Mouse (Mus musculus) liver, embryonic 11.5 days (tissue): ENCODE measurements around the gene Glipr2. TPM values are rescaled to one million over a fixed set of nuclear protein-coding genes. Genes with fewer than 3 reads are reported as not detected.

ENCODE experiments used
- ATAC-seq: fragments of 200-750 bp; cut with Nextera tagmentation; replicated peaks from 2 replicates; pipeline ENCODE4 v1.8.0; 2017; ENCODE audit warnings: moderate number of reproducible peaks, mild to moderate bottlenecking, moderate TSS enrichment, moderate library complexity; ENCODE audit not compliant: low FRiP score
- DNase-seq: peaks from one replicate; pipeline ENCODE4 v3.0.0-alpha.2; 2017; ENCODE audit warnings: low spot score
- H3K27ac ChIP-seq: fragments of 300-500 bp; sonication (generic); 2 replicates; pipeline ENCODE4 v1.5.1; 2014; ENCODE audit warnings: mild to moderate bottlenecking, low read depth, low read length, control low read depth
- H3K27me3 ChIP-seq: fragments of 300-500 bp; sonication (generic); replicated peaks from 2 replicates; pipeline ENCODE4 v1.6.1; 2014; ENCODE audit warnings: low read length, mixed read lengths; ENCODE audit not compliant: control insufficient read depth, insufficient read depth
- H3K36me3 ChIP-seq: fragments of 300-500 bp; sonication (generic); 2 replicates; pipeline ENCODE4 v1.6.1; 2014; ENCODE audit warnings: mild to moderate bottlenecking, low read length, moderate library complexity, mixed read lengths; ENCODE audit not compliant: control insufficient read depth, insufficient read depth
- H3K4me1 ChIP-seq: fragments of 300-500 bp; sonication (generic); replicated peaks from 2 replicates; pipeline ENCODE4 v1.6.1; 2014; ENCODE audit warnings: low read length, mixed read lengths; ENCODE audit not compliant: control insufficient read depth, insufficient read depth
- H3K4me2 ChIP-seq: fragments of 300-500 bp; sonication (generic); 2 replicates; pipeline ENCODE4 v1.6.1; 2014; ENCODE audit warnings: mild to moderate bottlenecking, control low read depth, moderate library complexity
- H3K4me3 ChIP-seq: fragments of 300-500 bp; sonication (generic); 2 replicates; pipeline ENCODE4 v1.5.1; 2014; ENCODE audit warnings: low read depth, low read length, control low read depth
- H3K9ac ChIP-seq: fragments of 300-500 bp; sonication (generic); 2 replicates; pipeline ENCODE4 v1.6.1; 2014; ENCODE audit warnings: low read depth, low read length, control low read depth
- H3K9me3 ChIP-seq: fragments of 300-500 bp; sonication (generic); 2 replicates; pipeline ENCODE4 v1.6.1; 2016; ENCODE audit warnings: low read length, inconsistent platforms, mixed read lengths; ENCODE audit not compliant: control insufficient read depth
- WGBS: fragments of 180-500 bp; shearing (Covaris S2); extraction: QIAGEN DNeasy Blood & Tissue Kit; methylation state at CpG from one replicate; pipeline ENCODE4 v1.1.7; 2014; 5-methylcytosine and 5-hydroxymethylcytosine counted together
- polyA plus RNA-seq: library from polyadenylated mRNA; unstranded; fragments of >200 nt; fragmentation: Nextera tagmentation; extraction: Ambion mirVana; gene quantifications from 2 replicates; pipeline ENCODE4 v1.2.1, GENCODE M21; 2014

Gene Glipr2
- polyA plus RNA-seq, 1 experiment from 2014 or later, result 71.4 TPM

DNA sequence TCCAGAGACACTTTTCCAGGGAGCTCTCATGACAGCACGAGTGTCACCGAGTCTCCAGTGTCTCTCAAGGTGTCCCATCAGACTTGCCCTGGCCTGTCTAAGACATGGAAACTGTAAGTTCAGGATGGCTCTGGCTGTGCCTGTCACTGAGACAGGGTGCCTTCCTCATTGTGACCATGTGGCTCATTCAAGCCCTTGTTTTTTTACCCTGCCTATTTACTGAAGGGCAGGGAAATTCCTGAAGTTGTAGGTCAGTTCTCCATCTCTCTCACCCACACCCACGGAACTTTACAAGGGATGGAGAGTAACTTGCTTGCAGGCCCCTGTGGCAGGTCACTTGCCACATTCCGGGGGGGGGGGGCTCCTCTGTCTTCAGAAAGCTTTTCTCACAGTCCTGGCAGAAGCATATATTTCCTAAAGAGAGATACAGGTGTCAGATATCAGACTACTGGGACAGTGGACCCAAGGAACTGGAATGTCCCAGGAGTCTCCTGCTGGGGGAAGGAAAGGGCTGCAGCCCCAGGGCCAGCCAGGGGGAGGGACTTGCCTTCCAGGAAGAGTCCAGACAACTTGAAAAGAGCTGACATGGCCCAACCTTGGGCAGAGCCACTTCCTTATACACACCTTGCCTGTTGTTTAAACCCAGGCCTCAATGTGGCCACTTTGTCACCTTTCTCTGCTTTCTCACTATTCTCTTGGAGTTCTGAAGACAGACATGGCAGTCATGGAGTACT is 7.9 kb downstream of the Glipr2 start:
- H3K27me3 ChIP-seq, result no peaks in the 10 kb centered on the region
- no peaks in the 10 kb centered on the region for H3K9me3 ChIP-seq
- H3K4me1 ChIP-seq, result peaks cover 79% of the 10 kb centered on the region
- H3K9ac ChIP-seq, result peak overlapping the region; percentile 64
- whole genome bisulfite sequencing, result 33% methylated on average over 4 of the region's 4 CpGs
- H3K36me3 ChIP-seq, result no peaks in the 10 kb centered on the region
- peak overlapping the region; percentile 82 for H3K4me2 ChIP-seq
- ATAC-seq (0 out of 2 replicates have a peak, but pooled peaks have one; percentile 9), DNase-seq (no peak)
- H3K4me3 ChIP-seq, result no peak overlapping the region; the same call in 1 of the 2 replicates
- H3K27ac ChIP-seq, result peak overlapping the region; percentile 94

DNA sequence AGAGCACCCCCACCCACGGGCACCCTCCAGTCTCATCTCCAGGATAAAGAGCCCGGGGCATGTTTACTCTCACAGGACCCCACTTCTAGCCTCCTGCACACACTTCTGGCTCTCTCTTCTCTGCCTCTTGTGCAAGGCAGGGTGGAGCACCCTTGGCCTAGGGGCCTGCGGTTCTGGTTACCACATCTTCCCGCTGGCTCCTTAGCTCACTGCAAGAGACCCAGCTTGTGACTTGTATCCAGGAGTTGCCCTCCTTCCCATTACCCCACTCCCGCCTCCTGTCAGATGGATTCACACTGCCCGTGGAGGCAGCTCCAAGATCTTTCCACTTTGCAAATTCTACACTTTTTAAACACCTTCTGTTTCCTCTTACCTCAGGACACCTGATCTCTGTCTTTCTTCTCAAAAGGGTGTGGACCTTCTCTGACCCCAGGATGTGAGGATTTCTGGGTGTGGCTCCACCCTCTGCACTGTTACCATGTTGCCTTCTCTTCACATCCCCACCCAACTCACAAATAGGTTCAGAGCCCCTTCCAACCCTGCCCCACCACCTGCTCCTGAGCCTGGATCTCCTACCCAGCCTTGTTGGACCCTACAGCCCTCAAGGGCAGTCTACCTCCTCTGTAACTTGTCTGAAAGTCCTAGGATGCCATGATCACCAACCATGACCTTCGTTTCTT is 8.8 kb downstream of the Glipr2 start:
- Histone ChIP-seq H3K9me3 (no peaks in the 10 kb centered on the region), H3K27me3 (no peaks in the 10 kb centered on the region), H3K4me2 (peak overlapping the region; percentile 17; the same call in 1 of the 2 replicates), H3K36me3 (no peaks in the 10 kb centered on the region), H3K27ac (peak overlapping the region; percentile 94; the same call in 1 of the 2 replicates), H3K9ac (peak overlapping the region; percentile 30; the same call in 1 of the 2 replicates), H3K4me1 (peaks cover 73% of the 10 kb centered on the region), H3K4me3 (no peak overlapping the region)
- 67% methylated on average over 7 of the region's 7 CpGs for WGBS
- ATAC-seq, result no peak
- no peak for DNase-seq

DNA sequence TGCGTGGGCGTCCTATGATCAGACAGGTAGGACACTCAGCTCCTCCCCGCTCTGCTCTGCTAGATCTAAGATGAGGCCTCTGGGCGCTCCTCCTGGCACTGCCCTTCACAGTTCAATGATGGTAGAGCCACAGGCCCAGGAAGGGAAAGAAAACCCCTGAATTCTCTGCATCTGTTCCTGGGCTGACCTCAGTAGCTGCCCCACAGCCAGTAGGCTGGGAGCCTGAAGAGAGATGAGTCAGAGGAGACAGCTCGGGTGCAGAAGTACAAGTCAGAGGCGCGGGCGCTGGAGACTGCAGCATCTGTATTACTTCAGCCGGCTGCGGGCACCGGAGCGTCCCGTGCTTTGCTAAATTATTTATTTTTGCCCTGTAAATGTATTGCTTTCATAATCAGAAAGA is 11.4 kb downstream of the Glipr2 start:
- Histone ChIP-seq H3K36me3 (no peaks in the 10 kb centered on the region), H3K9ac (no peak overlapping the region), H3K9me3 (no peaks in the 10 kb centered on the region), H3K4me2 (no peak overlapping the region), H3K4me3 (no peak overlapping the region), H3K27ac (no peak overlapping the region), H3K4me1 (peaks cover 64% of the 10 kb centered on the region), H3K27me3 (no peaks in the 10 kb centered on the region)
- DNase-seq, result no peak
- ATAC-seq, result no peak
- 62% methylated on average over 13 of the region's 13 CpGs for WGBS

DNA sequence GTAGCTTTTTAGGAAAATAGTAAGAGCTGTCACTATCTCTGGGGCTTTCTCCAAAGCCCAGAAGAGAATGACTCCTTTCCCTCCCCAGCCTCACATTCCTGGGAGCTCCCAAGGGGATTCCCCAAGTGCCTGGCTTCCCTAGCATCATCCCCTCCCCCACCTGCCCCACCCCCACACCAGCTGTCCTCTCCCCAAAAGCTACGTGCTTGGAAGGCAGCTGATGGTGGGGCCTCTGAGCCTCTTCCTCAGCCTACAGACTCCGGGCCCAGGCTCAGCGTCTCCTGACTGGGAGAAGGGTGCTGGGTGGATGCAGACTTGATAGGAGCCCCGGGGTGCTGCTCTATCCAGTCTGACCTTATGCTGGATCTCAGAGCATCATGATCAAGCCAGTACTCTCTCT is 12.2 kb downstream of the Glipr2 start:
- H3K4me1 ChIP-seq, result peaks cover 58% of the 10 kb centered on the region
- no peak for DNase-seq
- H3K27me3 ChIP-seq, result no peaks in the 10 kb centered on the region
- WGBS, result 24% methylated on average over 4 of the region's 4 CpGs
- H3K36me3 ChIP-seq, result no peaks in the 10 kb centered on the region
- ATAC-seq, result no peak
- H3K9ac ChIP-seq, result no peak overlapping the region
- H3K9me3 ChIP-seq, result no peaks in the 10 kb centered on the region
- H3K27ac ChIP-seq, result no peak overlapping the region
- no peak overlapping the region for H3K4me3 ChIP-seq
- H3K4me2 ChIP-seq, result no peak overlapping the region

DNA sequence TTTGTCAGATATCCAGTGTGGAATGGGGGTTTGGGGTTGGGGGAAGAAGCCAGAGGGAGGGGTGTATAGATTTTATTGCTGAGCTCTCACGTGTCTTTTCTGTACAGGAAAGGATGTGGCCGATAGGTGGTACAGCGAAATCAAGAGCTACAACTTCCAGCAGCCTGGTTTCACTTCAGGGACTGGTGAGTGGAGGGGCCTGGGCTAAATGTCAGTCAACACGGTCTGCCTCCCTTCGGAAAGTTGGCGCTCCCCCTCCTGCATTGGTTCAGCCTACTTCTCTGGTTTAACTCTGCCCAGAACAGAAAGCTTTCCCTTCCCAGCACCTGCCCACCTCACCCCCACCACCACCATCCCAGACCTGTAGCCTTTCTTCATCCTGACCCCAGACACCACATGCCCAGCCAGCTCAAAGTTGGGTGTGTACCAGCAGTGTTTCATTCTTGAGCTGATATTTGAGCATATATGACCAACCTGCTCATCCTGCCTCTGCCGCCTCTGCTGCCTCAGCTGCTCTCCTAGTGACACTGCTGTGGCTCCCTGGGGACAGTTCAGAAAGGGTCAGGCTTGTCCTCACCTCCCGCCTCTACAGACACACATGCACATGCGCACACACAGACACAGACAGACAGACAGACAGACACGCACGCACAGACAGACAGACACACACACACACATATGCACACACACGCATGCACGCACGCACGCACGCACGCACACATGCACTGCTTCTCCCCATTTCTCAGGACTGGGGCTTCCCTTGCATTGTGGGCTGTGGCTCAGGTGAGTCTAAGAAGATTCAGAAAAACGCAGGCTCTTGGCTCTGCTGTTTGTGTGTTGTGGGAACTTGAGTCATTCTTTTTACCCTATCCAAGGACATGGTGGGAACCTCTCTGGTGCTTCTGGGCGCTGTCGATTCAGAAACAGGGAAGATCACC is 13.5 kb downstream of the Glipr2 start:
- no peak overlapping the region for H3K9ac ChIP-seq
- H3K27ac ChIP-seq, result no peak overlapping the region
- H3K4me2 ChIP-seq, result no peak overlapping the region
- no peak for ATAC-seq
- H3K4me1 ChIP-seq, result peaks cover 51% of the 10 kb centered on the region
- DNase-seq, result no peak
- H3K36me3 ChIP-seq, result no peaks in the 10 kb centered on the region
- H3K27me3 ChIP-seq, result no peaks in the 10 kb centered on the region
- WGBS, result 86% methylated on average over 20 of the region's 20 CpGs
- no peak overlapping the region for H3K4me3 ChIP-seq
- no peaks in the 10 kb centered on the region for H3K9me3 ChIP-seq

DNA sequence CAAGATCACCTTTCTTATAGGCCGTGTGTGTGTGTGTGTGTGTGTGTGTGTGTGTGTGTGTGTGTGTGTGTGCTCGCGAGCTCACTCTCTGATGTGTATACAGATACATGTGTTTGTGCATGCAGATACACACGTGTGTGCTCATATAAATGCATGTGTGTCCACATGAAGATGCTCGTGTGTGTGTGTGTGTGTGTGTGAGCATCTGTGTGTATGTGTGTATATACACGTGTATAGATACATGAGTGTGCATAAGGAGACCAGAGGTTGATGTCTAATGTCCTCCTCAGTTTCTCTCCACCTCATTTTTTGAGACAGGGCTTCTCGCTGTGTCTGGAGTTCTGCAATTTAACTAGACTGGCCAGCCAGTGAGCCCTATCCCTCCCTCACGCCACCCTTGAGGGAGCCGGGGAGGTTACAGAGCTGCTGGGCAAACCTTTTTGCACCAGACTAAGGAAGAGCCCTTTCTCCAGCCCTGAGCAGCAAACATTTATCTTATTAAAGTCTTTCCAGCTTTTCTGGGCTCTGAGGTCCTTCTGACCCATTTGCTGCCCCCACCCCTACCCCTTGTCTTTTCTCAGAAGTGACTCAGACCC is 14.4 kb downstream of the Glipr2 start:
- peaks cover 43% of the 10 kb centered on the region for H3K4me1 ChIP-seq
- H3K4me3 ChIP-seq, result no peak overlapping the region

DNA sequence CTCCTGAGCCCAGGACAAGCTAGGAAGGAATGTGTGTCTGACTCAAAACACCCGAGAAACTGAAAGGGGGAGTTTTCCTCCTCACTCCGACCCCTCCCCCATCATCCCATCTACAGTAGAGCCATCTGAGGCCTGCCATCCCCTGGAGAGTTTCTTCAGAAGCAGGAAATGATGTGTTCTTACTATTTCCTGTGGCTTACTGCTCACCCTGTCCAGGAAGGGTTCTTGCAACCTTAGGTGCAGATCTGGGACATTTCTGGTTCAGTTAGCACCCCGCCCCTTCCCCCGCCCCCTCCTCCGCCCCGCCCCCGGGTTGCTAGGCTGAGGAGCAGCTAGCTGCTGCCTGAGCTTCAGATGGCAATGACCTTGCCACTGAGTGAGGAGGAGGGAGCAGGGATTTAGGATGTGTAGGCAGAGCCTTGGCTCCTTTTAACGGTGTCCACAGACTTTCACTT is 15.0 kb downstream of the Glipr2 start:
- peak; percentile 70 for DNase-seq
- Histone ChIP-seq H3K4me3 (no peak overlapping the region), H3K27ac (peak overlapping the region; percentile 87), H3K4me2 (peak overlapping the region; percentile 46), H3K4me1 (peaks cover 43% of the 10 kb centered on the region), H3K27me3 (no peaks in the 10 kb centered on the region), H3K9me3 (no peaks in the 10 kb centered on the region), H3K9ac (peak overlapping the region; percentile 13; the same call in 1 of the 2 replicates), H3K36me3 (no peaks in the 10 kb centered on the region)
- WGBS, result 6% methylated on average over 8 of the region's 8 CpGs
- ATAC-seq, result peak; percentile 83

More for the DNA sequence above, 14.4 kb downstream of the Glipr2 start:
- peak overlapping the region; percentile 46 for H3K4me2 ChIP-seq
- DNase-seq (no peak), ATAC-seq (no peak)
- H3K27me3 ChIP-seq, result no peaks in the 10 kb centered on the region
- H3K27ac ChIP-seq, result peak overlapping the region; percentile 87
- H3K9ac ChIP-seq, result peak overlapping the region; percentile 13
- no peaks in the 10 kb centered on the region for H3K9me3 ChIP-seq
- 61% methylated on average over 9 of the region's 9 CpGs for WGBS
- no peaks in the 10 kb centered on the region for H3K36me3 ChIP-seq

DNA sequence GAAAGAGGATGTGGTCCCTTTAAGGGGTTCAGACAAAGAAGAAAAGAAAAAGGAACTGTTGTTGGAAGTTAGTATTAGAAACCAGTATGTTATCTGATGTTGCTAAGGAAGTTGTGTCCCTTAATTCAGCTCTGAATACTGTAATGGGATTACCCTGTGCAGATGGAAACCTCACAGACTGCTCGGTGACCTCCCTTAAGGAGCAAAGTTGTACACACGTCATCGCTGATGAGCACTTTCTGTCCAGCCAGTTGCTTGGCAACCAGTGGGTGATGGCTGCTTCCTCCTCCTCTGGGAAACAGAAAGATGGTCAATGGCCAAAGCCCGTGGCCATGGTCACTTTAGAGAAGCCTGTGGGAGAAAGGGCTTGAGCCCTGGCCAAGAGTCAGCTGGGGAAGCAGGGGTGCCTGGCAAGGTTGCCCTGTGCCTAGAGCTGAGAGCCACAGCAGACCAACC is 16.4 kb downstream of the Glipr2 start:
- no peaks in the 10 kb centered on the region for H3K9me3 ChIP-seq
- WGBS, result 45% methylated on average over 4 of the region's 4 CpGs
- H3K27me3 ChIP-seq, result no peaks in the 10 kb centered on the region
- ATAC-seq (no peak), DNase-seq (no peak)
- peaks cover 35% of the 10 kb centered on the region for H3K4me1 ChIP-seq
- no peak overlapping the region for H3K9ac ChIP-seq
- peaks cover 3% of the 10 kb centered on the region; the same call in 1 of the 2 replicates for H3K36me3 ChIP-seq
- H3K27ac ChIP-seq, result no peak overlapping the region
- H3K4me2 ChIP-seq, result no peak overlapping the region
- no peak overlapping the region for H3K4me3 ChIP-seq
